ENCODE assay signal across 8 mouse cellular contexts in genomic region chr17:55986030-55986961, GRCm38 (mm10). TPM values are rescaled to one million over a fixed set of nuclear protein-coding genes. Genes with fewer than 3 reads are reported as not detected.
DNase-seq lines count a peak whose midpoint lies in the region; ATAC-seq and TF ChIP-seq lines count a peak whose summit lies in the region.

Fsd1 (plus strand) TSS chr17:55986509.

- peak; percentile 50 for DNase-seq in liver
- no peak for DNase-seq in liver, postnatal 0 days
- DNase-seq in cerebellum, postnatal 25 days, result peak; percentile 87 to 91
- DNase-seq in frontal cortex, postnatal 25 days (ENCODE audit: low spot score in 2 of 2), result peak; percentile 71 to 78
- peak; percentile 82 to 90 for DNase-seq in layer of hippocampus, postnatal 14 days (ENCODE audit: low spot score in 2 of 2)
- peak; percentile 95 for DNase-seq in midbrain, embryonic 14.5 days
- DNase-seq in thymus, postnatal 0 days (ENCODE audit: low spot score), result peak; percentile 50
- DNase-seq in yolk sac, embryonic 10.5 days (ENCODE audit: low spot score), result no peak

- 8% methylated on average over 32 of the region's 35 CpGs for WGBS in liver, postnatal 0 days (ENCODE audit: insufficient replicate concordance)
- 9% methylated on average over 33 of the region's 35 CpGs for WGBS in midbrain, embryonic 14.5 days

- no peak within 1 kb of the TSS for H3K4me3 ChIP-seq in liver, postnatal 0 days (ENCODE audit: low read depth, low read length)
- peak within 1 kb of the TSS; percentile 78 for H3K4me3 ChIP-seq in midbrain, embryonic 14.5 days (replicated peaks; ENCODE audit: low read depth, low read length)

- TF ChIP-seq CTCF in liver, postnatal 0 days (IDR thresholded peaks at IDR 0.05; ENCODE audit: low read depth), result no peak

- peaks cover 13% of the 10 kb centered on the region for H3K27me3 ChIP-seq in liver, postnatal 0 days (ENCODE audit: insufficient read depth, low read length)
- H3K27me3 ChIP-seq in midbrain, embryonic 14.5 days (ENCODE audit: control insufficient read depth, insufficient read depth, low read length), result no peaks in the 10 kb centered on the region

- H3K9ac ChIP-seq in liver, postnatal 0 days (replicated peaks), result no peak within 1 kb of the TSS
- H3K9ac ChIP-seq in midbrain, embryonic 14.5 days (replicated peaks; ENCODE audit: low read length), result peak within 1 kb of the TSS; percentile 84

- no peaks in the 10 kb centered on the region for H3K36me3 ChIP-seq in liver, postnatal 0 days (replicated peaks; ENCODE audit: insufficient read depth, low read length)
- peaks cover 23% of the 10 kb centered on the region for H3K36me3 ChIP-seq in midbrain, embryonic 14.5 days (ENCODE audit: control insufficient read depth, insufficient read depth, low read length)

- H3K9me3 ChIP-seq in liver, postnatal 0 days (ENCODE audit: low read length), result no peaks in the 10 kb centered on the region
- H3K9me3 ChIP-seq in midbrain, embryonic 14.5 days (ENCODE audit: control insufficient read depth, low read length), result no peaks in the 10 kb centered on the region

- H3K4me1 ChIP-seq in liver, postnatal 0 days (ENCODE audit: insufficient read depth), result no peaks in the 10 kb centered on the region
- H3K4me1 ChIP-seq in midbrain, embryonic 14.5 days (ENCODE audit: control insufficient read depth, insufficient read depth, low read length), result peaks cover 7% of the 10 kb centered on the region

- H3K27ac ChIP-seq in liver, postnatal 0 days (ENCODE audit: low read depth), result no peak within 1 kb of the TSS
- peak within 1 kb of the TSS; percentile 70 for H3K27ac ChIP-seq in midbrain, embryonic 14.5 days (replicated peaks; ENCODE audit: low read depth, low read length)

- no peak for ATAC-seq in liver, postnatal 0 days
- peak; percentile 89 for ATAC-seq in midbrain, embryonic 14.5 days (ENCODE audit: low FRiP score, low TSS enrichment)

- TF ChIP-seq EP300 in liver, postnatal 0 days (IDR thresholded peaks at IDR 0.05; ENCODE audit: low read depth), result no peak

- H3K4me2 ChIP-seq in liver, postnatal 0 days (ENCODE audit: low read depth, low read length), result no peak within 1 kb of the TSS
- H3K4me2 ChIP-seq in midbrain, embryonic 14.5 days (ENCODE audit: low read length), result peak within 1 kb of the TSS; percentile 91

RNA-seq across cellular contexts. Expression of gene Fsd1, which starts in this region (rescaled TPM):
- not detected in 2 replicates for polyA plus RNA-seq in liver, postnatal 0 days (2015; fragmentation: Nextera tagmentation; extraction: Ambion mirVana)
- total RNA-seq in layer of hippocampus, postnatal 14 days (2021), result 10 to 100 TPM; 73.1 to 76.4 TPM
- polyA plus RNA-seq in midbrain, embryonic 14.5 days (2014; fragmentation: Nextera tagmentation; extraction: Ambion mirVana), result 141 and 188 TPM in 2 replicates
- 1.9 and 2.7 TPM in 2 replicates for polyA plus RNA-seq in thymus, postnatal 0 days (2015; fragmentation: Nextera tagmentation; extraction: Ambion mirVana)

Comparison
In these comparisons a context has a peak if more than half of its experiments do, and no peak if none do; other contexts are left out.
1. RNA of gene Fsd1 (polyA plus RNA-seq): 141 to 188 TPM in midbrain, embryonic 14.5 days; 1.9 to 2.7 TPM in thymus, postnatal 0 days and not detected in liver, postnatal 0 days; every median in the first group is over 10 times any median in the second.
2. DNase-seq: peak in liver (single experiment), cerebellum, postnatal 25 days (2 of 2), frontal cortex, postnatal 25 days (2 of 2), layer of hippocampus, postnatal 14 days (2 of 2), midbrain, embryonic 14.5 days (single experiment) and thymus, postnatal 0 days (single experiment); none in liver, postnatal 0 days (single experiment) and yolk sac, embryonic 10.5 days (single experiment).